Mouse (Mus musculus): ENCODE results near the gene Commd8. TPM values are rescaled to one million over a fixed set of nuclear protein-coding genes. Genes with fewer than 3 reads are reported as not detected.

Gene Commd8
- 10 to 100 TPM; 91.1 to 91.2 TPM for total RNA-seq (2021)
- long read RNA-seq, experiment 1, transcript Commd8-201 (5 exons, 3,895 nt): major isoform, 31 of 53 reads
- long read RNA-seq, experiment 1, partial matches to known transcripts: 19 of 53 reads
- long read RNA-seq, experiment 1, other reads (novel, unspliced or antisense): 3 of 53 reads
- long read RNA-seq, experiment 2, transcript Commd8-201 (5 exons, 3,895 nt): major isoform, 38 of 60 reads
- long read RNA-seq, experiment 2, partial matches to known transcripts: 2 of 60 reads
- long read RNA-seq, experiment 2, other reads (novel, unspliced or antisense): 20 of 60 reads

DNA sequence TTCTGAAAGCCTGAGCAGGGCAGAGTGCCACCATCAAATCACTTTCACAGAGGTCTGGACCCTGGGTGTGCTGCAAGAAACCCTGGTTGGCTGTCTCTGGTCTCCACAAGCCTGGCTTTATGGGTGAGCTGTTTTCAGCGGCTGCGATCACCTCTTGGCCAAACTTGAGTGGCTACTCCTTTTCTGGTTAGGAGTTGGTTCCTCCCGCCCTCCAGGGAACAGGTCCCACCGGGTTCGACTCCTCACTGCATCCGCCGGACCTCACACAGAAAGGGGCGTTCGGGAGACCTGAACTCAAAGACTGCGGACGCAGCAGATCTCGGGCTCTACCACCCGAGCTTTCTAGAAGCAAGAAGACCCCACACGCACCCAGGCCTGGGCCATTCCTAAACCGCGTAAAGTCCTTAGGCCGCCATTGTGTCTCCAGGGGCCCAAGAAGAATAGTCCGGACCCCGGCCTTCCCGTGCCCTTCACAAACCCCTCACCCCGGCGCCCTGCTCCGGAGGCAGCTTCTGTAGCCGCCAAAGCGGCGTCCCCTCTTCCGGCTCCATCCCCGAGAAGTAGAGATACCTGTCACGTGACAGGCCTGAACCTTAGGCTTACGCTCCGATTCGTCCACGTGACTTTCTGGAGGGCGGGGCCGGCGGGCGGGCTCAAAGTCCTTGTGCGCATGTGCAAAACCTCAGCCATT, at the start of gene Commd8:
Gene Commd8 (minus strand): TSS at position 596 of the 691 bp plus-strand sequence.
- DNase-seq (ENCODE audit: low spot score in 2 of 2): peak; percentile 93 to 96

DNA sequence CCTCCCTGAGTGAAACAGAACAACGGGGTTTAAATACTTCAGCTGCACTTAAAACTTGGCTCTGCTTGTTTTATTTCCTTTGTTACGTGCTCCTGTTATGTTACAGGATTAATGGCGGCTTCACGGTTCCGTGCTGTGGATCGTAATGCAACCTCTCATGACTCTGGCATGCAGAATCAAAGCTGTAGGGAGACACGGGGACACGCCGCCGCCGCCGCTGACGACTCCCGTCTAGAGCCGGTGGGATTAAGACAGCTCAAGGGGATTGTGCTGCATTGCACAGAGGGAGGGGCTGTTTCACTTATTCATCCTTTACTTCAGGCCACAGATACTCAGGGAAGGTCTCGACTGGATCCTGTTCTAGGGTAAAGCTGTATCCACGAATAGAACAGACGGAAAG, 43.8 kb upstream of the Commd8 start:
- no peak for DNase-seq (ENCODE audit: low spot score in 2 of 2)

DNA sequence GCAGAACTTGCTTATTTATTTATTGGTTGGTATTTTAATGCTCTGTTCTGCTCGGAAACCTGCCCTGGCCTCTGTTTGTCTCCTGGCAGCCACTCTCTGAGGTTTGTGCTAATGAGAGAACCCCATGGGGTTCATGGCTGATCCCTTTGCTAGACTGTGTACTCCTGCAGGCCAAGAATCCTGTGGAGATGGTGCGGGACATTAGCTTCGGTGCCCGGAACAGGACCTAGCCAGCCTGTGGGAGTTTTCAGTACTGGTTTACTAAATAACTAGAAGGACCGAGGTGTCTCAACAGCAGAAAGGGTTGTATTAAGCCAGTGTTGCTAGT, 42.8 kb upstream of the Commd8 start:
- DNase-seq (ENCODE audit: low spot score in 2 of 2): no peak

DNA sequence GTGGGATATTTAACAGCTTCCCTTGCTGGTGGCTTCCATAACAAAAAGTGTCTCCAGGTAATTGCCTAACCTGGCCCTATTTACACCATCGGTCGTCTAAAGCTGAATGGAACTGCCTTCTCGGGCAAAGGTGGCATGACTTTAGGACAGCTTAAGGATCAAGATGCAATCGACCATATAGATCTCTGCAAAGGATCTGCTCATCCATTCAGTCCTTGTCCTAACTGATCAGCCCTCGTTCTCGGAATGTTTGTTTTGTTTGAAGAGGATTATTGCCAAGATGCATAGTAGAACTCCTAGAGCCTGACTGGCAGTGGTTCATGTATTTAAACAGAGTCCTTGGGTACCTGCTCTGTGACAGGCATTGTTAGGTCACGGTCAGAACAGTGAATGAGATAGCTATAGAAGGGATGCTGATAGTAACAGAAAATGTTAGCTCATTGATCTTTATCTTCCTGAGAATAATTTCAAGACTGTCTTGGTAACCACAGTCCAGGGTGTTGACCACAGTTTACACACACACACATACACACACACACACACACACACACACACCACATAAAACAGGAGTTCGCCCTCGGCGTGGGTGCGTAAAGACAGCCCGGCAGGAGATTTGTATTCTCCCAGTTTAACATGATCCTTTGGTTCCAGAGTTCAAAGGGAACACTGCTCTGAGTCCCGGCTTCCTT, 42.3 kb upstream of the Commd8 start:
- no peak for DNase-seq (ENCODE audit: low spot score in 2 of 2)

DNA sequence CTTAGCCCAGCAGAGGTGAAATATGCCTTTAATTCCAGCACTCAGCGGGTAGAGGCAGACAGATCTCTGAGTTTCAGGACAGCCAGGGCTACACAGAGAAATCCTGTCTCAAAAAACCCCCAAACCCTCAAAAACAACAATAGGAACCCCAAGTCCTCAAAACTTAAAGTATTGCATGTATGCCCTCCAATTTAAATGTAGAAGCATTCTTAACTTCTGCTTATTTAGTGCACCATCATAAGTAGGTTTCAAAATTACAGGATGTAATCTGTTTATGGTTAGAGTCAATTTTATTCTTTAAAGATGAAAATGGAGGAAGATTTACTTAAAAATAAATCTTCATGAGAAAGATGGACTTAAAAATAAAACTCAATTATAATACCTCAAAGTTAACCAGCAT, 40.5 kb upstream of the Commd8 start:
- no peak for DNase-seq (ENCODE audit: low spot score in 2 of 2)

DNA sequence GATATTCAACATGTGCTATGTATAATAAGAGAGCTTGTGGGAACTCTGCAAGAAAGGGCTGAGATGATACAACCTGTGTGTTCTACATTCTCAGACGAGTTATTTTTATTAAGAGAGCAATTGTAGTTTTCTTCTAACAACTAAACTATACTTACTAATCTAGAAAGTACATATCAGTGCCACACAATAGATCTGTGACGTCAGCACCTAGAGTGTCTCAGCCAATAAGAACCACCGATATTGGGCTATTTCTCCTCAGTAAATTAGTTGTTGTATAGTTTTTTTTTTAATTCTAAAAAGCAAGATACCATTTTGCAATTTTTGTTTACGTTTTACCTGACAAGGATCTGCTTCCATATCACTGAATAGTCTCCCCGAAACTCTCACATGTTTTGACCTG, 37.3 kb upstream of the Commd8 start:
- DNase-seq (ENCODE audit: low spot score in 2 of 2): no peak

DNA sequence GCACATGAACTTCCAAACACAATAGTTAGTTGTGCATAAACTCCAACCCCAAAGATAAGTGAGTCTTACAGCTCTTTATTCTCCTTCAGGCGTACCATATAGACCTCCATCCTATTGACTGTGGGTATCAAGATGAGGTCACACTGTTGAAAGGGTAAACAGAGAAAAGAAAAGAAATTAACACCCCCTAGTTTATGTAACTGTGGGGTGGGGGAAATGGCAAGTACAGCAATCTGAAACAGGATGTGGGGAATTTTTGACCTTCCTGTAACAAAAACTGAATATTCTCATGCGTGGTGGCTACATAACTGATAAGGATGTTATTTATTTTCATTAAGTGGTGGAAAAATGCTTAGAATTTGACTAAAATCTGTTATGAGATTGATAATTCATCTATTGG, 36.5 kb upstream of the Commd8 start:
- DNase-seq (ENCODE audit: low spot score in 2 of 2): no peak

DNA sequence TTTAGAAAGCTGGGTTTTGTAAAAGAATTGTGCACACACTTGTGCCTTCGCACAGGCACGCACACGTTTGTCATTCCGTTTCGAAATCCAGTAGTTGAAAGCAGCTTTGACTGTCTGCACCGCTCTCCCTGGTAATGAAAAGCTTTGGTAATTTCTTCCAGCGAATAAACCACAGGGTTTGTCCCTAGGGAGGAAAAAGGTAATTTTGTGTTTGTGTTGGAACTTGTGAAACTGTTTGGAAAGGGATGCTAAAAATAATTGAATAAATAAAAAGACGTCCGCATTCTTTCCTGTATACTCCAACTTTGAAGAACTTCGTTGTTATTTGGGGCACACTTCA, 35.7 kb upstream of the Commd8 start:
- no peak for DNase-seq (ENCODE audit: low spot score in 2 of 2)

DNA sequence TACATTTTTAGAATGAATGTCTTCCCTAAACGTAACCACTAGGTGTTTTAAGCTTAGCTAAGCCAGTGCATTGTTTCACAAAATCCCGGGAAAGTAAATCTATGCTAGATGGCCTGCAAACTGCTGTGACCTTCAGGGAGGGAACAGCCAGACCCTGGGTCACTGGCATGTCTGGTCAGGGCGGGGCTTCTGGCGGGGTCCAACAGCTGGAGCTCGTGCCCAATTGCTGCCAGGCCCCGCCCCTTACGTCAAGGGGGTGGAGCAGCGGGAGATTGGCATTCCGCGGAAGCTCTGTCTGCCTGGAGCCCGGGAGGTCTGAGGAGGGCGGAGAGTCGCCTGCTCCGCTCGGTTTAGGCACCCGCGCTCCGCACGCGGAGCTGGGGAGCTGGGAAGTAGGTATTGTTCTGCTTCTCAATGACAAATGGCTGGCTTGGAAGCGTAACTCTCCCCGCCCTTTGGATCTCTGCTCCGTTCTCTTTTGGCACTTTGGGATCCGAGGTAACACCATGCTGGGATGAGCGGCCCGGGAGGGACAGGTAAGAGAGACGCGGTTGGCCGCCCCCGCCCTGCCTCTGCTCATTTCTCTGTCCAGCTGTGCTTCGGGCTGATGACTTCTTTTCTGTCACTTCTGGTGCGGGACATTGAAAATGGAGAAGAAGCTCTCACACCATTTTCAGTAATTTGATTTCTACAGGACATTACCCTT, 35.2 kb upstream of the Commd8 start:
- peak; percentile 79 to 80 for DNase-seq (ENCODE audit: low spot score in 2 of 2)

DNA sequence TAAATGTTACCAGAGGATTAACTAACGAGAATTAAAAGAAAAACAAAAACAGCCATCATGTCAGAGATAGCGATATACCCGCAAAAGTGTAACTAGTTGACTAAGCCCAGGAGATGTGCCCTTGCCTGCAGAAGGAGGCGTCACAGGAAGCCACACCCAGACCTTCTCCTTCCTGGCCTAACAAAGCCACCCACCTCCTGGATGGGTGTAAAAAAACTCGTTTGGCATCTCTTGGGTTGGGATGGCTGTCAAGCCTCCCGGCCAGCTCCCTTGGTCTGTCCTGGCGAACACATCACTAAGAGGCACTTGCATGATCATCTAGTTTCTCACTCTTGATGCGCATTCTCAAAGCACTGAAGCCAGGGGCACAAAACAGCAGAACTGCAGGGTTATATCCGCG, 34.0 kb upstream of the Commd8 start:
- DNase-seq (ENCODE audit: low spot score in 2 of 2): no peak

DNA sequence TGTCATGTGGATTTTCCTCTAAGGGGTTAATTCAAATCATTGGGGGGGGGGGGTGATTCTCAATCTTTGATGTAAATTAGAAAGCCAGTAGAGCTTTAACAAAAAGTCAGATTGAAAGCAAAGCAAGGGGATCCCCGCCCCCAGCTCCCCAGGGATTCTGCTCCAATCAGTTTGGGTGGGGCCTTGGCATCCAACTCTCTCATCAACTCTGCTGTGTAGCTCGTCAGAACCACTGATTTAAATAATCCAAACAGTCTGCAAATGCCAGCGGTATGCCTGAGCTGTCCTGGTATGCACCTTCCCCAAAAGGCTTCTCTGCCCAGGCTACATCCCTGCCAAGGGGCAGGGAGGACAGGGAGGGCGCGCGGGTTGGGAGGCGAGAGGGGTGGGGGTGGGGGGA, 33.6 kb upstream of the Commd8 start:
- no peak for DNase-seq (ENCODE audit: low spot score in 2 of 2)

DNA sequence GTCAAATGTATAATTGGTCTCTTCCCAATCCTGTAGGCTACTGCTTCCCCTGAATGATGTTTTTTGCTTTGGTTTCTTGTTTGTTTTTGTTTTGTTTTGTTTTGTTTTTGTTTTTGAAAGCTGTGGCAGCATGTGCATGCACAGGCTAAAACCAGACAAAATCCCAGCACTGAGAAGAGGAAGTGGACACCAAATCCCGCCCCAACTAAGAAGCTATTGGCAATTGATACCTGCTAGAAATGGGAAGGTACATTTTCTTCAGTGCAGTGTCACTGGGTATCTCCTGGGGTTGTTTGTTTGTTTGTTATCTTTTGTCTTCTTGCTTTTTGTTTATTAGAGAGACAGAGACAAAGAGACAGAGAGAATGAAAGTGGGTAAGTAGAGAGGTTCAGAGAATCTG, 27.5 kb upstream of the Commd8 start:
- no peak for DNase-seq (ENCODE audit: low spot score in 2 of 2)

DNA sequence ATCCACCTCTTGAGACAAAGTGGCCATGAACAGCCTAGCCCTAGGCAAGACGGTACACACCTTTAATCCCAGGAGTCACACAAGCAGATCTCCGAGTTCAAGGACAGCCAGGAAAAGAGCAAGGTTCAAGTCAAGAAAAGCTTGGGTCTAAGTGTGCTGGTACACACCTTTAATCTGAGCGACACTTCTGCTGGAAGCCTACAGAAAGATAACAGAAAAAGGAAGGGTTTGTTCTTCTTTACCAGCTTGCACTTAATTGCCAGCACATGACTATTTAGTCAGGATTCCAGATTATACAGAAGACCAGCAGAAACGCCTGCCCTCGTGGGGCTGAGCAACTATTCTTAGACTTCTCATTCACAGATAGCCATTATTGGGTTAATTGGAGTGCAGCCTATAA, 23.9 kb upstream of the Commd8 start:
- DNase-seq (ENCODE audit: low spot score in 2 of 2): no peak

DNA sequence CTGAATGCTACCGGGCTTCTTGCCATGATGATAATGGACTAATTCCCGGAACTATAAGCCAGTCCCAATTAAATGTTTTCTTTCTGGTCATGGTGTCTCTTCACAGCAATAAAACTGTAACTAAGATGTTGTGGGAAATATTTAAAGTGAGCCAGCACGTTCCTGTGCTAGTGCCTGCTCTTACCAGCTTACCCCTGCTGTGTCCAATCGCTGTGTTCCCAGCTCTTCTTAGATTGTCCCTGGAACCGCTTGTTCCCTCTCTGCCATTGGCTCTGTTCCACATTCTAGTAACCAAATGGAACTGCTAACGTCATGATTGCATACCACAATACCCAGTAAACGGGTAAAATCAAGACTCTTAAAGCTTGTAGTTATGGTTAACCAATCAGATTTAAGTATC, 23.2 kb upstream of the Commd8 start:
- no peak for DNase-seq (ENCODE audit: low spot score in 2 of 2)

DNA sequence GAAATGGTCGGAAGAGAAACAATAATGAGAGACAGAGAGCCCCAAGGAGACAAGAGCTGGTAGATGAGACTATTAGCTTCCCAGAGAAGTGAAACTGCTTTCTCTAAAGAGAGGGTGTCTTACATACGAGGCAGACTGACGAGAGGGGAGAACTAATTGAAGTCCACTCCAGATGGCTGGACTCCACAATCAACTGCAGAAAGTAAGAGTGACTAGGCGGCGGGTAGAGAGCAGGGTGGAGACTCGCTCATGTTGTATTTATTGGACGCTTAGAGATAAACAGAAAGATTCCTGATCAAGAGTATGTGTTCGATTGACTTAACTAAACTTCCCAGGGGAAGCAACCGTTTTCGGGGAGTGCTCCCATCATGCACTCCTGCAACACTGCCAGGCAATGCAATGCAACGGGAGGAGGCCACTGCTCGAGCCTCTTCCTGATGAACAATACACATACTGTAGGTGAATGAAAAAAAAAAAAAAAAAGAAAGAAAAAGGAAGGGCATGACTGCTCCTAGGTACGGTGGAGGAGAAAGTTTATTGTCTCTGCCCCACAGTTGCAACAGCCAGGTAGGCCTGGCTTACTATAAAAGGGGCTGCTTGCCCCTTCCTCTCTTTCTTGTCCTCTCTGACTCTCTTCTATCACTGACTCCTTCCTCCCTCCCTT, 16.6 kb upstream of the Commd8 start:
- no peak for DNase-seq (ENCODE audit: low spot score in 2 of 2)

DNA sequence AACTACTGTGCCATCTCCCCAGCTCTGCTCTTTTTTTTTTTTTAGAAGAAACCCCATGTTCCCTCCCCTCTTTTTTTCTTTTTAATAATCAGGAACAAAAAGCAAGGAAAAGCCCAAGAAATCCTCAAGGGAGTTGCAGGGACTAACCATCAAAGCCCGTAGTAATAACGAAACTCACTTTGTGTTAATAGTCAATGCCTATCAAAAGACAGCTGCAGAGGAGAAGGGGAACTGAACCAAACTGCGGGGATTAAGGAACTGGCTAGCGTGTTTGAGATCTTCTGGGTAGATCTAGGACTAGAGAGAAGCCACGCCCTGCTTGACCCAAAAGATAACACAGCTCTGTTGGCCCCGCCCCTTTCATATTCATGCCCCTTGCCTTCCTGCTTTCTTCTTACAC, 15.9 kb upstream of the Commd8 start:
- no peak for DNase-seq (ENCODE audit: low spot score in 2 of 2)

DNA sequence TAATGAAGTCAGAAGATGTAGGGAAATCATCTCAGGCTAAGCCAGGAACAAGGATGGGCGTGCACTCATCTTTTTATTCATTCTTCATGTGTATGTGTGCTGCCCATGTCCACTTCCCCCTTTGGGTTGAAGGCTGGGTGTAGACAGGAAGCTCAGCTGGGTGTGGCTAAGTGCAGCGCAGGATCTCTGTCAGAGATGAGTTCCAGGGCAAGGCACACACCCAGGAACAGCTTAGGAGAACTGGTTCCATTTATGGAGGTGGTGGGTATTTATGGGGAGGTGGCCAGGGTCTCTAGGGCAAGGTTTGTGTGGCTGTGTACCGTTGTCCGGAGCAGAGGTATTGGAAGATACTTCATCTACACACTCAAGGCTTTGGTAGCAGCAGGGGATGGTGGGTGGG, 14.8 kb upstream of the Commd8 start:
- DNase-seq (ENCODE audit: low spot score in 2 of 2): no peak

DNA sequence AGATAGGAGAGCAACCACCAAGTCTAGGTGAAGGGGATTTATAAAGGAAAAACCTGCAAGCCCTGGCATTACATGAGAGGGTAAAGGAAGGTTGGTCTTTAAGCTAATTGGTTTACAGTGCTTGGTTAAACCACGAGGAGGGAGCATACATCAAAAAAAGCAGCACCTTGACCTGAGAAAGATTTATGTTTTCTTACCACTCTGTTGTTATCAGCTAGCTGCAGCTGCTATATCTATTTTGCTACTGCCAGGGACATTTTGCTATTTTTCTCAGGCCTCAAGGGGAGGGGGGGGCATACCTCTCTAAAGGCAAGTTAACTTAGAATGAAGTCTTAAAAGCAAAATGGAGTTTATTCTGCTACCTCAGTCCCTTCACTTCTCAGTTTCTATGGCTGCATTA, 13.2 kb upstream of the Commd8 start:
- no peak for DNase-seq (ENCODE audit: low spot score in 2 of 2)

DNA sequence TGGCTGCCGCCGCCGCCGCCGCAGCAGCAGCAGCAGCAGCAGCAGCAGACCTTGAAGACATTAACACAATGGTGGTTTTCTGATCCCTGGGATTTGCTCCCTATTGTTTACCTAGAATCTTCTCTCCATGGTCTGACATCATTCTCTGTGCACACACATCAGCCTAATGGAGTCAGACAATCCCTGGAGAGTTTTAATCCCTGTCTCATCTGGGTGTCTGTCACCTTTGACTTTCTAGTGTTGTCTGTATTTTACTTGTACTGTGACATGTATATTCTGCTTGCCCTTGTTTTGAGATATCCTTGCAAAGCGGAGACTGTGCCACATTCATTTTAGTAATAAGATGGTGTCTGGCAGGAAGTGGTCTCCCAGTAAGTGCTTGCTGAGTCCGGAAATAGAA, 7.5 kb upstream of the Commd8 start:
- DNase-seq (ENCODE audit: low spot score in 2 of 2): no peak

DNA sequence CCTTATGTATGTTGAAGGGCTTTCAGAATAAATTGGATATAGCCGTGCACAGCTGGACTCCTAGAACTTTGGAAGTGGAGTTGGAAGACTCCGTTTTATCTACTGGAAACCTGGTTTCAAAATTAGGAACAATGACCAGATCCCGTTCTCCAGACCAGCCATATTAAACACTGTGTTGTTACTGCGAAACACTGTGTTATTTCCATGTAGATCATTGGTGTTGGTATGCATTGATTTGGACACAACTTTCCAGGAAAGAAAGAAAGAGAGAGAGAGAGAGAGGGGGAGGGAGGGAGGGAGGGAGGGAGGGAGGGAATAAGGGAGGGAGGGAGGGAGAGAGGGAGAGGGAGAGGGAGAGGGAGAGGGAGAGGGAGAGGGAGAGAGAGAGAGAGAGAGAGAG, 7.1 kb upstream of the Commd8 start:
- no peak for DNase-seq (ENCODE audit: low spot score in 2 of 2)

DNA sequence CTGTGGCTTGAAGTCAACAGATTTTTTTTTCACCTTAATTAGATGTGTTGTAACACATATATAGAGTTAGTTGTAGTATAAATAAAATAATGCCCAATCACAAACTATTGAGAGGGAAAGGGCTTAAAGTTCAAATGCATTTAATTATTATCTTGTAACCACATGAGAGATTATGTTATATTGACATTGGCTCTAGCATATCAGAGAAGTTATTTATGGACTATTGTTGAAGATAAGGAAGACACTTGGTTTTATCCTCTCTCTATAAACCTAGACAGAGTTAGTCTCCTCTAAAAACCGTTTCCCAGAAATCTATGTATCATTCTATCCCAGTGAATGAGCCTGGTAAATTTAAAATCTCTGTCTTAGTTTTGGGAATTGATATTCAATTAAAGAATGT, 5.5 kb upstream of the Commd8 start:
- no peak for DNase-seq (ENCODE audit: low spot score in 2 of 2)

DNA sequence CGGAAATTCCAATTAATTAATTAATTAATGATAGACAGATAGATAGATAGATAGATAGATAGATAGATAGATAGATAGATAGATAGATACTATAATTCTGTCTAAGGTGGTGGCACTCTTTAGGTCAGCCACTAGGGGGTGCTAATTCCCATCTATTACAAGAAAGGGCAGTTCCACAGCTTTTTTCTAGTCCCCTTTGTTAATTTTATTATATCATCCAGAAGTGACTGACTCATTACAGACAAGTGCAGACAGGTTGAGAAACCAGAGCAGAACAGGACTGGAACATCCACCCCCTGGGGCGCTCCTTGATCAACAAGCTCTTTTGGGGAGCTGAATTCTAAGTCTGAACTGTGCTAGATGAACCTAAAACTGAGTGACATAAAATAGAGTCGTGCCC, 4.7 kb upstream of the Commd8 start:
- peak in 1 of 2 experiments; percentile 48 for DNase-seq (ENCODE audit: low spot score in 2 of 2)

All from layer of hippocampus, postnatal 14 days (tissue).